Mouse (Mus musculus): Measurements from ENCODE around the gene Klf7. TPM values are rescaled to one million over a fixed set of nuclear protein-coding genes. Genes with fewer than 3 reads are reported as not detected.
"Not testable (repeated sequence)": the region's sequence is repeated elsewhere in the genome, so short reads cannot be mapped to it uniquely, and the experiment has no call there.

The Klf7 gene
- polyA plus RNA-seq, 1 experiment from 2014 or later, result 10.1 TPM

DNA sequence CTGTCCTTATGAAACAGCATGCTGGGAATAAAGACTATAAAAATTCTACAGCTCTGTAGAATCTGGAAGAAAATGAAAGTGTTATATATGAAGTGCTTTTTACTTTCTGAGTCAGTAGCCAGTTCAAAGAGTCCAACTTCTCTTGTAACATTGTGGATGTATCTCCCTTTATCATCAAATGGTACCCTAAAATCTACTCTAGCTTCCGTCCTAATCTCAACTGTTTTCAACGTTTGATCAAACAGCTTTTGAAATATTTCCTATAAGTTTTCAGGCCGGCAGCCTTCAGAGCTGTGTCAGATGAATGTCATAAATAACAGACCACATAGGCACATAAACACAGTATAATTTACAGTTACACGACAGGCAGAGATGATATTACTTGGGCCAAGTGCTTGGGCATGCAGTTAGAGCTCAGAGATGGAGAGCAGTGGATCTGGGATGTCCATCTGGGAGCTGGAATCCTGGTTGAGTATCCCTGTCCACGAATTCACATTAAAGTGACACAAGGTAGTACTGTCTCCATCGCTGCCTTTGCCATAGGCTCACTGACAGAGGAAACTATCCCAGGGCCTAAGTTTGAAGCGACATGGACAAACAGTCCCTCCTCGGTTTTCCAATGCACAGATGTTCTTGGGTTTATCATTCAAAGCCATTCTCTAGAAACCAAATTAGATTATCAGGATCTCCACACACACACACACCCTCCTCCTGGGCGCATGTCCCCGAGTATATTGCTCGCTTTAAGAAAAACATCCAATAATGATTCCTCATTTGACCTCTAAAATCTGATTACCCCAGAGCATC lies 4.4 kb downstream of the Klf7 start:
- Histone ChIP-seq H3K27ac (0 out of 2 replicates have a peak overlapping the region, but pooled peaks have one; percentile 95), H3K36me3 (ENCODE audit: inconsistent target) (no peaks in the 10 kb centered on the region), H3K4me3 (ENCODE audit: inconsistent target) (no peak overlapping the region), H3K79me2 (ENCODE audit: inconsistent target) (peaks cover 83% of the 10 kb centered on the region)
- 58% methylated on average over 11 of the region's 11 CpGs for WGBS (ENCODE audit: missing documents)

GRCm38 (mm10) chr1:64116746-64117455 lies 5.2 kb downstream of the Klf7 start:
- no peak overlapping the region for H3K4me3 ChIP-seq (ENCODE audit: inconsistent target)
- no peaks in the 10 kb centered on the region for H3K36me3 ChIP-seq (ENCODE audit: inconsistent target)
- peaks cover 91% of the 10 kb centered on the region for H3K79me2 ChIP-seq (ENCODE audit: inconsistent target)
- H3K27ac ChIP-seq, result no peak overlapping the region
- 96% methylated on average over 6 of the region's 6 CpGs for WGBS (ENCODE audit: missing documents)

DNA sequence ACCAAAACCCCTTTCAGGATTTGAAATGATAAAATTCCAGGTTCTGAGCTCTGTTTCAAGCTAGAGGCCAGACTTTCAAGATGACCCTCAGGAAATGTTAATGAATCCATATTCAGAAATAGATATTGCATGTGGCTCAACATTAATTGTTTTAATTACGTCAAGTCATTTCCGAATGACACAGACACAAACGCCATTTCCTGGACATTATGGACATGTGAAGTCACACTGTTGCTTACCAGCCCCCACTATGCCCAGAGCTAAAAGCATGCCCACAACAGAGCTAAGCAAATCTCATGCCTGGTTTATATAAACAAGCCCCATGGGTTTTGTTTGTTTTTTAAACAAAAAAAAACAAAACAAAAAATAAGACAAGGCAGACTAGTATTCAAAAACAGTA lies 7.5 kb downstream of the Klf7 start:
- H3K79me2 ChIP-seq (ENCODE audit: inconsistent target), result peaks cover 100% of the 10 kb centered on the region
- no peak overlapping the region for H3K27ac ChIP-seq
- H3K36me3 ChIP-seq (ENCODE audit: inconsistent target), result no peaks in the 10 kb centered on the region
- WGBS (ENCODE audit: missing documents), result 86% methylated on average over 3 of the region's 3 CpGs
- H3K4me3 ChIP-seq (ENCODE audit: inconsistent target), result no peak overlapping the region

DNA sequence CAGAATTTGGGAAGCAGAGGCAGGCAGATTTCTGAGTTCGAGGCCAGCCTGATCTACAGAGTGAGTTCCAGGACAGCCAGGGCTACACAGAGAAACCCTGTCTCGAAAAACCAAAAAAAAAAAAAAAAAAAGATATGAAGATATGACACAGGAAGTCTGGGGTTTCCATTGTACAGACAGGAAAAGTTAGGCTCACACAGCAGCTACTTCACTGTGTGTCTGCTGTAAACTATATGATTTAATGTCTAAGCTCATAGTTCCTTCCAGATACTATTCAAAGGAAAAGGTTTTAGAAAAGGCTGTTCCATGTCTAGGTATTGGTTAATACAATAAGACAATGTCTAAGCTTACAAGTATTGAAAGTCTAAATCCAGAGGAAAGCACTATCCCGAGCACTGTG lies 13.4 kb downstream of the Klf7 start:
- not testable (repeated sequence) for H3K27ac ChIP-seq; H3K4me3 ChIP-seq (ENCODE audit: inconsistent target); H3K36me3 ChIP-seq (ENCODE audit: inconsistent target)
- 100% methylated on average over 1 of the region's 3 CpGs for WGBS (ENCODE audit: missing documents)
- peaks cover 93% of the 10 kb centered on the region for H3K79me2 ChIP-seq (ENCODE audit: inconsistent target)

- 97% methylated on average over 7 of the region's 7 CpGs for WGBS (ENCODE audit: missing documents)
- H3K36me3 ChIP-seq (ENCODE audit: inconsistent target), result no peaks in the 10 kb centered on the region
These were observed 14.6 kb downstream of the Klf7 start for GRCm38 (mm10) chr1:64107526-64107925.

DNA sequence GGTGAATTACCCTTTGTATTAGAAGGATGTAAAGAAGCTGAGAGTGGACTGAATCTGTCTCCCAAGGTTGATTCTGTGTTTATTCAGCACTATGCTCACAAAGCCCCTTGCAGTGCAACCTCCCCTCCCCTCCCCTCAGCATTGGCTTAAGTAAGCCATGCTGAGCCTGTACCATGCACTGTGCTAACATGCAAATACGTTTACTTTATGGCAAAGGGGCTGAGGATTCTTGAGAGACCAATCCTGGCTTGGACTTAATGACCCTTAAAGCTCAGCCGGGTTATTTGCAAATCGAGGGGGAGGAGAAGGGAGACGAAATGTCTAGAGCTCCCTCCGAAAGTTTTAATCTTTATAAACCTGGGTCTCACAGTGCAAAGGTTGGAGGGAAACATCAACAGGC lies 16.0 kb downstream of the Klf7 start:
- Histone ChIP-seq H3K4me3 (ENCODE audit: inconsistent target) (no peak overlapping the region), H3K79me2 (ENCODE audit: inconsistent target) (peaks cover 78% of the 10 kb centered on the region), H3K36me3 (ENCODE audit: inconsistent target) (no peaks in the 10 kb centered on the region), H3K27ac (no peak overlapping the region)
- 98% methylated on average over 5 of the region's 5 CpGs for WGBS (ENCODE audit: missing documents)

More at GRCm38 (mm10) chr1:64107526-64107925, 14.6 kb downstream of the Klf7 start:
- no peak overlapping the region for H3K4me3 ChIP-seq (ENCODE audit: inconsistent target)
- no peak overlapping the region for H3K27ac ChIP-seq
- peaks cover 91% of the 10 kb centered on the region for H3K79me2 ChIP-seq (ENCODE audit: inconsistent target)

GRCm38 (mm10) chr1:64105181-64105646 lies 16.9 kb downstream of the Klf7 start:
- Histone ChIP-seq H3K27ac (no peak overlapping the region), H3K79me2 (ENCODE audit: inconsistent target) (peaks cover 74% of the 10 kb centered on the region), H3K36me3 (ENCODE audit: inconsistent target) (no peaks in the 10 kb centered on the region), H3K4me3 (ENCODE audit: inconsistent target) (no peak overlapping the region)
- 91% methylated on average over 7 of the region's 7 CpGs for WGBS (ENCODE audit: missing documents)

- Histone ChIP-seq H3K4me3 (ENCODE audit: inconsistent target) (no peak overlapping the region), H3K27ac (no peak overlapping the region), H3K36me3 (ENCODE audit: inconsistent target) (no peaks in the 10 kb centered on the region), H3K79me2 (ENCODE audit: inconsistent target) (peaks cover 74% of the 10 kb centered on the region)
- 28% methylated on average over 3 of the region's 3 CpGs for WGBS (ENCODE audit: missing documents)
These were observed 17.4 kb downstream of the Klf7 start for GRCm38 (mm10) chr1:64104665-64105064.

DNA sequence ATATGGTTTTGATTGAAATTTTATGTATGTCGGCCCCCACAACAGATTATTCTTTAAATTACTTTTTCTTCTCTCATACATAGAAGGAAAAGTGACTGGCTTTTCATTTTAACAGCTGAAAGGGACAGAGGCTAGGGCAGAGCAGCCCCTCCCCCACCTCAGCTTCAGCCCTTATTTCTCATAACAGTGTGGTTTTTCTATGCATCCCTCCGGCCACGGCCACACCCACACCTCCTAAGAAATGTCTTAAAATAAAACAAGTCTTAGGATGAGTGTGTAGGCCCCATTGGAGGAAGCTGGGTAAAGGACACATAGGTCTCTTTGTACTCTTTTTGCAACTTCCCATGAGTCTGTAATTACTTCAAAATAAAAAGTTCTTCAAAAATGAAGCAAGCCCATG lies 20.8 kb downstream of the Klf7 start:
- 39% methylated on average over 3 of the region's 3 CpGs for WGBS (ENCODE audit: missing documents)
- no peak overlapping the region for H3K27ac ChIP-seq
- no peaks in the 10 kb centered on the region for H3K36me3 ChIP-seq (ENCODE audit: inconsistent target)
- peaks cover 71% of the 10 kb centered on the region; the same call in 1 of the 2 replicates for H3K79me2 ChIP-seq (ENCODE audit: inconsistent target)
- no peak overlapping the region for H3K4me3 ChIP-seq (ENCODE audit: inconsistent target)

DNA sequence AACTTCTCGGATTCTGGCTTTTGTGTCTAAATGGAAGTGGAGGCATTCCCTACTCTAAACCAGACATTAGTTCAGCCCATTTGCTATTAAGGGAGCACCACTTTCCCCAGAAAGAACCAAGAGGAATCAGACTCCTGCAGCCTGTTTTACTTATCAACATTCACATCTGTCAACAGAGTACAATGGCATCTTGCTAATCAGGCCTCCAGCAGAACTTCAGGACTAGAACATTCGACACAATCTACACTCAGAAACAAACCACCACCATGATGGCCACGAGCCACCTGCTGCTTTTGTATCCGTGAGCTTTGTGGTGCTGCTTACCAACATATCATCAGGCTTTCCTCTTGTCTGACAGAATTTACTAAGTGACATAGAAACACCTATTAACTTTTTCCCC lies 23.3 kb downstream of the Klf7 start:
- WGBS (ENCODE audit: missing documents), result 72% methylated on average over 4 of the region's 4 CpGs
- Histone ChIP-seq H3K4me3 (ENCODE audit: inconsistent target) (no peak overlapping the region), H3K27ac (no peak overlapping the region), H3K79me2 (ENCODE audit: inconsistent target) (peaks cover 70% of the 10 kb centered on the region; the same call in 1 of the 2 replicates), H3K36me3 (ENCODE audit: inconsistent target) (no peaks in the 10 kb centered on the region)

DNA sequence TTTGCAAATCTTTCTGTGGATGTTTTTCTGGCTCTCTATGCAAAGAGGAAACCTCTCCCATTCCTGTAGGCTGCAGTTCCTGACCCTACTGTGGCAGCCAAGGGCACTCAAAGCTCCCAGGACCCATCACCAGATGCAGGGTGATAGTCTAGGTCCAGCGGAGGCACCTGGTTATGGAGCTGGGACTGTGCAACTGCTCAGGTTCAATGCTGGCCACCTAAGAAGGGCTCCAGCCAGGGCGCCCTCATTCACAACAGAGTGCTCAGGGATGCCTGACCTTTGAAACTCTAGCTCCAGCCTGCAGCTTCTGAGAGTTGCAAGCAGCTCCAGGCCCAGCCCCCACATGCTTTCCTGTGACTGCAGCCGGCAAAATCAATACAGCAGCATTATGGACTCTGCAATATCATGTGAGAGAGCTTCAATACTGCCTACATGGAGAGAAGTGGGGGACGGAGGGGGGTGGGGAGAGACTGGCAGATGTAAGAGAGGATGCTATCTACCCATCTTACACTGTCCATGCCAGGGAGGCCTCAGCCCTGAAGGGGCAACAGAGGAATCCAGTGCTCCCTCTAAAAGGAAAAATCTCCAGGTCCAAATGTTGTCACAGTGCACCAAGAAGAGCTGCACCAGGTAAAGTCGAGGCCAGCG lies 24.3 kb downstream of the Klf7 start:
- no peaks in the 10 kb centered on the region for H3K36me3 ChIP-seq (ENCODE audit: inconsistent target)
- H3K79me2 ChIP-seq (ENCODE audit: inconsistent target), result peaks cover 69% of the 10 kb centered on the region; the same call in 1 of the 2 replicates
- no peak overlapping the region for H3K4me3 ChIP-seq (ENCODE audit: inconsistent target)
- 95% methylated on average over 6 of the region's 6 CpGs for whole genome bisulfite sequencing (ENCODE audit: missing documents)
- no peak overlapping the region for H3K27ac ChIP-seq

- Histone ChIP-seq H3K79me2 (ENCODE audit: inconsistent target) (peaks cover 69% of the 10 kb centered on the region; the same call in 1 of the 2 replicates), H3K36me3 (ENCODE audit: inconsistent target) (no peaks in the 10 kb centered on the region), H3K4me3 (ENCODE audit: inconsistent target) (no peak overlapping the region), H3K27ac (no peak overlapping the region)
- 94% methylated on average over 5 of the region's 5 CpGs for WGBS (ENCODE audit: missing documents)
These were observed 29.1 kb downstream of the Klf7 start for GRCm38 (mm10) chr1:64093018-64093417.

- WGBS (ENCODE audit: missing documents), result 96% methylated on average over 9 of the region's 9 CpGs
- no peaks in the 10 kb centered on the region for H3K36me3 ChIP-seq (ENCODE audit: inconsistent target)
These were observed 30.5 kb downstream of the Klf7 start for GRCm38 (mm10) chr1:64091591-64091990.

DNA sequence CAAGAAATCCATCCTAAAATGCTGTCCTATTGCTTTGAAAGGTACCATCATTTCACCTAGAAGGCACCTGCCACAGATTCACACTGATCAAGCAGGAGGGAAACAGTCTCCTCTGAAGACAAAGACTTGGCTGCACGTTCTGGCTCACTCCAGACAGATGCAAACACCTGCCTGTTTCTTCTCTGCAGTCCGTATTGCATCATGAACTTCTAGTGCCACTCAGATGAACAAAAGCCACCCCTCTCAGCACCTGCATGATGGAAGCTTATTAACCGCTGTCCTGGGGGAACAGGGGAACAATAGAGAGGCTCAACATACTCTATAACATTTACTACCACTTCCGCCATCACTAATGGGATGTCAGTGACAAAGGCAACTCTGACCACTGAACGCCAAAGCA lies 31.5 kb downstream of the Klf7 start:
- H3K4me3 ChIP-seq (ENCODE audit: inconsistent target), result no peak overlapping the region
- 89% methylated on average over 5 of the region's 5 CpGs for WGBS (ENCODE audit: missing documents)
- H3K79me2 ChIP-seq (ENCODE audit: inconsistent target), result peaks cover 64% of the 10 kb centered on the region; the same call in 1 of the 2 replicates
- H3K36me3 ChIP-seq (ENCODE audit: inconsistent target), result no peaks in the 10 kb centered on the region
- no peak overlapping the region for H3K27ac ChIP-seq

More at GRCm38 (mm10) chr1:64091591-64091990, 30.5 kb downstream of the Klf7 start:
- Histone ChIP-seq H3K27ac (no peak overlapping the region), H3K4me3 (ENCODE audit: inconsistent target) (no peak overlapping the region), H3K79me2 (ENCODE audit: inconsistent target) (peaks cover 73% of the 10 kb centered on the region; the same call in 1 of the 2 replicates)
